Mouse (Mus musculus) ES-CJ7 (cell line): ENCODE data around the gene Nfib.
A peak's percentile ranks its signal among the peaks of the same experiment; 100 is the strongest.

Experiments used
- DNase-seq: peaks from one replicate; pipeline ENCODE4 v3.0.0; 2011; ENCODE audit warnings: low read depth, low spot score

Nfib gene

DNA sequence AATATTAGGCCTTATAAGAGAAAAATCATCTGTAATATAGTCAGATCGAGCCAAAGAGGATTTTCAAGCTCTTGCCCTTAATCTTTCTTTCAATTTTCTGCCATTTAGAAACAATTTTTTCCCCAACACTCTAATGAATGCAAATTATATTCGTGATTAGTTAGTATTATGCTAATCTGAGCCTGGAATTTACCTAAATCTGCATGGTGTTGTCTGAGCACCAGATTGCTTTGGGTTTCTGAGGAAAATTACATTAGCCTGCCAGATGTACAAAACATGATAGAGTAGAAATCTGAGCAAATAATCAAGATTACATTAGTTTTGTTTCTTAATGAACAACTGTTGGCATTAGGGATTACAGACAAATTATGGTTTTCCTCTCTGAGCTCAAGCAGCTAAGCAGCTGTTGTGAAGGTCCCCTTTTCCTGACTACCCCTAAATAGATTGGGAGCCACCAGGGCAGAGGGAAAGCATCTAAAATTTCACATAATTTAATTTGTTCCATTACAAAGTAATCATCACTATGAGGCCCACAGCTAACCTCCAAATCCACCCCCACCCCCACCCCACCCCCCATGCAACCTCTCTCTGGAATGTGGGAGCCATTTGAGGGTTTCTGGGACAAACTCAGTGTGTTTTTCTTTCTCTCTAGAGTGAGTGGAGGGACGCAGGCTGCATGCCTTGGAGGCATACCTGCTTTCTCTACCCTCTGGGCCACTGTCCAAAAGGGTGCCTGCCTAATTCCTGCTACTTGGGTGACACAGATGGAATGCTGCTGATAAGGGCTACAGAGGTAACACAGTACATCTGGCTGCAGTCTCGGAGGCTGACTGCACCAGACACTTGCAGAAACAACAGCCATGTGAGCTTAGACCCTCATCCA is 14.2 kb downstream of the Nfib start:
- DNase-seq = no peak

DNA sequence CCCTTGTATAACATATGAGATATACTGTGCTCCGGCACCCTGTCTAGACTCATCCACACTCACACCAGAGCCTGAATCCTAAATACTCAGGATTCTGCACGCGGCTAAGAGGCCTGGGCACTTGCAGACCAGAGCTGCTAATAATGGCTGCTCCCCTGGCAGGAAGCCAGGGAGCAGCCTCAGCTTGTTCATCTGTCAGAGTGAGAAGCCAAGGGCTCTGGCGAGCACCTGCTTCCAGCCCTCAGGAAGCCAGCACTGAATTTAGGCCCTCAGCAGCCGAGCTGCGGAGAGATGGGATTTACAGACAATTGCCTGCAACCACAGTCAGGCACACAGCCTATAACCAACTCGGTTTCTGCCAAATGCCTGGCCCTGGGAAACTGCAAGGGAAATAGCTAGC is 15.3 kb downstream of the Nfib start:
- no peak for DNase-seq

DNA sequence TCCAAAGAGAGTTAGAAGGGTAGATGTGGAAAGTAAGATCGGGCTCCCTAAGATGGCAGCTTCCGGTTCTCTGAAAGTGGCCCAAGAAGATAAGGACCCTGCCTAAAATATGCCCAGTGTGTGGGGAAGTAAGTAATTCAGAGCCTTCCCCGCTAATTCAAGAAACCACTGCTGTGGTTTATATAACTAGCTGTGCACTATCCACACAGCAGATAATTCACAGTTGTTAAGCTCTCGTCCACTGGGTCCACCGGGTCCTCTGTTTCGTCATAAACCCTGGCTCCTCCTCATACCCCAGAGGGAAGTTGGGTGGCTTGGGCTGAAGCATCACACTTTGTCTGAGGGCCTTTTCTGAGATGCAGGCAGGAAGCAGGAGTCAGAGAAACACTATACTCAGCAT is 19.5 kb downstream of the Nfib start:
- no peak for DNase-seq

DNA sequence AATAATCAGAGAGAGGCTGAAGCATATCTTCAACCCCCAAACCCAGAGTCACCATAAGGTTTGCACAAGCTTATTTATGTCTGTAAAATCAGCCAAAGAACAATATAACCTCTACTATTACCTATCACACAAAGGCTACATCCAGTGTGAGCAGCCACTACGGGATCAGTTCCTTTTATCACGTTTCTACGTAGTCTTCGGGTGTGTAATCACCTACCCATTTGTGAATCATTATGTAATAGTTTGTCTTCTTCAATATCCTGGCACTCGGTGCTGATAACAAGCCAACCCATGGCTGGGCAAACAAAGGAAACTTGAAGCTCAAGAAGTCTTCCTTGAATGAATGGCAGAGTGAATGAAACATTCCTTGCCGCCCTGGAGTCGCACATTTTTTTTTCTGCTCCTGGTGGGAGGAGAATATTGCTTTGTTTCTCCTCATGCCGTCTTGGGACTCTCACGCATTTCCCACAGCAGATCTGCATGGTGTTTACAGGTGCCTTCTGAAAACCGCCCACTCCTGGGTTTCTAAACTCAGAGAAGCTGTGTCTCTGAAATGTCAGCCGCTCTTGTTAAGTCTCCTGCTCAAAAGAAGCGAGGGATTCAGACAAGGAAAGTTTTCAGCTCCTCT is 21.3 kb downstream of the Nfib start:
- no peak for DNase-seq

DNA sequence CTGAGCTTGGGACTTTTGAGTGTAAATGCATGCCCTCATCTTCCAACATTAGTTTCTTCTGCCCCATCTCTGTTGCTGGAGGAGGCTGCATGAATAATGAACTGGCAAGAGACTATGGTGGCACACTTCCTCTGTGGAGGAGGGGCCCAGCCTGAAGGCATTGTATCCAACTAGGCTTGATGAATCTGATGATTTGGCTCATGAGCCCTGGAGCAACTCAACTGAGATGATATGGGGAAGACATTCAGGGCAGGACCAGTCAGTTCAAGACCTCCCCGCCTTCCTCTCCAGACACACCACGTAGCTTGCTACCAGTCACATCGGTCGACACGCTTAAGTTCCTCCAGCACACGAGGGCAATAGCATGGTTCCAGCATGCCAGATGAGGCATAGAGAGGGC is 22.0 kb downstream of the Nfib start:
- DNase-seq = no peak

DNA sequence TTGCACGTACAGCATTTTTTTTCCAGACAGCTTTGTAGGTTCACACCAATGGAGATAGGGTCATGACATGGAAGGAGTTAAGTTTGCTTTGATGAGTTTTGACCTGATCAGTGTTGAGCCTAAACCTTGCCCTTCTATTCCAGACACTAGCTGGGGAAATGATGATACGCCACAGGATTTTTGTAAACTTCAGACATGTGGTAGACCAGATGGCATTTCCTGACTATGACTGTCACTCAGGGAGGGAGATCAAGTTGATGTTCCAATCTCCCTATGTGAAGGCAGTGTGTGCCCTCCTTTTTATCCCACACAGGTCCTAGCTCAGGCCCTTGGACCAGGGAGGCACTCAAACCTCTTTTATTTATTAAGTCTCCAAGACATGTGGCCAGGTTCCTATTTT is 29.4 kb downstream of the Nfib start:
- no peak for DNase-seq

DNA sequence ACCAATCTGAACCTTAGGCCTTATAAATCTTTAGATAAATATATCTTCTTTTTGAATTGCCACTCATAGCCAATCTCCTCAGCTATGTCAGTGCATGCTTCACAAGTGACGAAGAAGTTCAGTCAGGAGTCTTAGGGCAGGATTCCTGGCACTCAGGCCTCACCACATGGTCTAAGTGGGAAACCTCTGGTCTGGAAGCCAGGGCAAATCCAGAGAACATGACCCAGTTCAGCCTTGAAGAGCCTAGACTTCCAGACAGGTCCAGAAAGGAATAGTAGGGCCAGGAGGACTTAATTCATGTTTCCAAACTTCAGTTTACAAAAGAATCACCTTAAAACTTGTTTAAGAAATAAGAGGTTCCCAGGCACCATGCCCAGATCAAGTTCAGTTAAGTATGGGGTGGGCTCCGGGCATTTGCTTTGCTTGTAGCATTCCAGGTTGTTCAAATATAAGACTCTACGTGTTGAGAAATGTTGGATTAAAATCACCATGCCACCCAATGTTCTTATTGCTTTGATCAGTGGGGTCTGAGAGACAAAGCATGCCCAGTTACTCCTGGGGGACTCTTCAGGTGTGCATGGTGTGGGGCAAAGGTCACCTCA is 38.2 kb downstream of the Nfib start:
- DNase-seq = no peak

DNA sequence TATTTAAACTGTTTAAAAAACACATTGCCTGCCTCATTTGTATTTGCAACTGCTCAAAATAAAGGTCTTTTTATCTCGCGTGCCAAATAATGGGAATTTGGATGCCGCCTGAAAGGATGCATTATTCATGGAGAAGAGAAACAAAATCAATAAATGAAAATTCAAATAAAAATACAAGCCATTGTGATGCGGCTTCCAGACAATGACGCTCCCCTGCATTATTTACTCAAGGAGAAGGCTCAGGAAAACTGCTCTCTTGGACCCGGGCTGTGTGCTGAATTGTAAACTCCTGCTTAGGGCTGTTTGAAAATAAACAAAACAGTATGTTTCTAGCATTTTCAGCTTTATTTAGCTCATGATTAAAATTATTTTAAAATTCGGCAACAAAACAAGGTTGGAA is 41.1 kb downstream of the Nfib start:
- no peak for DNase-seq

DNA sequence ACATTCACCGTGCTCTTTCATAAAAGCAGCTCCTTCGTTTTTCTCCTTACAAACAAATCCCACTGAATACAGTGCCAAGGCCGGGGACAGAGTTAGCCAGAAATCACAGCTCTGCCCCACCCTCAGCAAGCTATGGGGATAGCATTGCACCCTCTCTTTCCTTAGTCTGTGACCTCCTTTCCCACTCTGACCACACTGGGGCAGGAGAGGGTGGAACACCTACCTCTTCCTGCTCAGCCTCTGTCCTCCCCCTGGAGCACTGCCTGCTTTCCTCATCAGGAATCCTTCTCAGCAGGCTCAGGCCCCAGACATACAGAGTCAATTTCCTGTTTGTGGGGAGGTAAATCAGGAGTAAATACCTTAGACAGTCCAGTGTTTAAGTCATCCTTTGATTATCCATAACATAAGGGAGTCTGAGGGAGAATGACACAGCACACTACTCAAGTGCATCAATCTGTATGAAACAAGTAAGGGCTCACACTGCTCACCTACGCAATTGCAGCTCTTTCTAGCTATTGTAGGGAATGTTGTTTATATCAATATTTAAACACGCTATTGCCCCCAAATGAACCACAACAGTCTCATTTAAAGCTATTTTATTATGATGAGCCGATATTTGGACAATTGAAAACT is 41.7 kb downstream of the Nfib start:
- DNase-seq = no peak

DNA sequence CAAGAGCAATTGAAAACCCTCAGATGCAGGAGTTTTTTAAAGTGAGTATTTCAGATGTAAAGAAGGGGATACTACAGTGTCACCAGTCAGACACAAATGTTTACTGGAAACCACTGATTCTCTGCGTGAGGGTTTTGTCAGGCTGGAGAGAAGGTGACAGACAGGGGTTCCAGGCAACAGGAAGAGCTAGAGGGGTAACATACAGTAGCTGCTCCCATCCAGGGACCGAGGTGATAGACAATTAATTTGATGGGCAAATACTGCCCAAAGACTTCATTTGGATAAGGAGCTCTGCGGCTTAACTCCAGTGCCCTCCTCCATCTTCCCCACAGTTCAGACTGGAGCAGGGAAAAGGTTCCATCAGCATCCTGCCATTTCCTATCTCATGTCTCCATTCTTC is 42.9 kb downstream of the Nfib start:
- DNase-seq = no peak

DNA sequence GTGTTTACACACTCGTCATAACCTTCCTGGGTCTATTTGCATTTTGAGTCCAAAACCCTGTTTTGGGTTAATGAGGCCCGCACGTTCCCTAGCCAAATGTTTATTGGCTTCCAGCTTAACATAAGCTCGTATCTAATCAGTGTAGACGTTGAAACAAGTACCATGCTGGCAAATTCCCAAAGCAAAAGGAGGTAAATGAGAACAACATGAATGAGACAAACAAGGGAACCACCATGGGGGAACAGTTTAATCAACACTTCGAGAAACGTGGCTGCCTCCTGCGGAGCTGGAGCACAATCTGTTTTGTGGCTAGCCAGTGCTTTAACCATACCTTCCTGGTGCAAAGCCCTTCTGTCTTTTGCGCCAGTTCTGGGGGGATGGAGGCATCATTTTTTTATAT is 43.3 kb downstream of the Nfib start:
- no peak for DNase-seq

DNA sequence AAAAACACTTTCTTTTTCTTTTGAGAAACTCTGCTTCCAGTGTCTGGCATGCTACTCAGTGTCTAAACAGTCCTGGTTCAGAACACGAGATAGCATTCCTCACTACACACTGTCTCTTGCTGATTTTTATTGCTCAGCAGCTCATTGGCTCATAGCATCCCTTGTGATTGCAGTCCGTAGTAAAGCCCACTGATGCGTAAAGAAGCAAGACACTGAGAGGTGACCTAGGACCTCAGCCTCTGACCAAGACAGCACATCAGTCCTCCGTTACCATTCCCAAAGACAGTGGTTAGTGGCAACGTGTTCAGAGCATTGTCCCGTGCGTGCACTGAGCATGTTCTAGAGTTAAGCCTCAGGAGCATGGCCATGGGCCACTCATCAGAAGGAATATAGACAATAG is 44.3 kb downstream of the Nfib start:
- DNase-seq = no peak

DNA sequence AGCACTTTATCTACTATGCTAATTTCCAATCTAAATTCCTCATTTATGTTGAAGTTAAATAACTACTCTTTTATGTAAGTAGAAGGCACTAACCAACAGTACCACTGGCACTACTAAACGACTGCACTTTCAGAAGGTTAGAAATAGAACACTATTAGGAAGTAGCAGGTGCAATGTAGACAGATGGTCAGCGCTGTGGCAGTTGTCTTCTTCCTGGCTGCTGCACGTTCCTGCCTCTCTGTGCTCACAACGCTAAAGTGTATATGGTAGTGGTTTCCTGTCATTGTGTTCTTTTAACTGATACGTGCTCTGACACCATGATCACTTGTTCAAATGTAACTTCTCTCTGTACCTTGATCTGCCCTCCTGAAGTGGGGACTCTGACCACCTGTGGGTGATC is 59.9 kb downstream of the Nfib start:
- no peak for DNase-seq

DNA sequence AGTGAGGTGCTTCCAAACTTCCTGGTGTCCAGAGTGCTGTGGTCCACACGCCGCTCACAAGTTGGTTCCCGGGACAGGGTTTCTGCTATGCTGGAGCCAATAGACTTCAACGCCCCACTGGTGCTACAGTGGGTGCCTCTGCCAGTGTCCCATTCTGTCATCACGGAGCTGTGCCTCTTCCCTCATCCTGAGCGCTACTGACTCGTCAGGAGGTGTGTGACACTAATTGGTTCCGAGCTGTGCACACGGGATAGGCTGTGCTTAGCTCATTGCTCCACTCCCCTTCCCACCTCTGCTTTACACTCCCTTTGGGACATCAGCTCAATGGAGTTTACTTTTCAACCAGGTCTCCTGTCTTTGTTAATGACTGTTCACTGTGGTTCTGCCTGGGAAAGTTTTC is 60.8 kb downstream of the Nfib start:
- no peak for DNase-seq

DNA sequence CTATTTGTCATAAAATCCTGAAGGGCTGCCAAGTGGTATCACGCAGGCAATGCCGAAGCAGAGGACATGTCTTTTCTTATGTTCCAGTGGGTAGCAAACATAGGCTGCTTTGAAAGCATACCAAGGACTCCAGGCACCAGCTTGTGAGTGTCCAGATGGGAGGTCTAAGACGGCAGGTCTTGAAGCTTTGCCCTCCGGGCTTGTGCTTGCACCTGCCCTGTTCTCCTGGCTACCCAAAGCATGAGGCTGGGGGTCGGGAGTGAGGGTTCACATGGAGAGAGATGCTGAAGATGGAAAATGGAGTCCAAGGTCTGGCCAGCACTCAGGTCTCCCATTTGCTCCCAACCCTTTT is 61.8 kb downstream of the Nfib start:
- DNase-seq = no peak

DNA sequence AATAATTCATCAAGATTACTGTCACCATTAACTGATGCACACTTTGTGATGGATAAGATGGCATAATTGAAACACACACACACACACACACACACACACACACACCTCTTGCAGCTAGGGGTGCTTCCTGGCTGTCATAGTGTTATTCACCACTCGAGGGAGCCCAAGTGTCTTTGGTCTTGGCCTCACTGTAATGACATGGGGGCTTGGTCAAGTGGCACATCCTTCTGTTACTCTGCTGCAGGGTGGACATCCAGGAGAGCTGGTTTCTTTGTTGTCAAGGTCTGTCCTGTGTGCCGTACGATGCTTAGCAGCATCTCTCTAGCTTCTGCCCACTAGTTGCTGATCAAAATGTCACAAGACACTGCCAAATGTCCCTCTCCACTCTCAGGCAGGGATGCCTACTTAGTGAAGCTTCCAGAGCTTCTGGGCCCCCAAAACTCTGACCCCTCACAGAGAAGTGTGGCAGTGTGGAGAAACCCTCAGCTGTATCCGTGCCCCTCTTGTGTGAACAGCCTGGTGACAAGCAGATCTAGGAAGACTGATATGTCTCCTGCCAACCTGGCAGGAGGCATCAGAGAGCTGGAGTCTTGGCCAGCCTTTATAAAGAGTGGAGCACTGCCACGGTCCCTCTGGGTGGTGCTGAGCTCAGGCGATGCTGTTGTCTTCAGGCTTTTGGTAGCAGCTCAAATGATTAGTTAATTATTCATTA is 62.4 kb downstream of the Nfib start:
- DNase-seq = peak; percentile 36

DNA sequence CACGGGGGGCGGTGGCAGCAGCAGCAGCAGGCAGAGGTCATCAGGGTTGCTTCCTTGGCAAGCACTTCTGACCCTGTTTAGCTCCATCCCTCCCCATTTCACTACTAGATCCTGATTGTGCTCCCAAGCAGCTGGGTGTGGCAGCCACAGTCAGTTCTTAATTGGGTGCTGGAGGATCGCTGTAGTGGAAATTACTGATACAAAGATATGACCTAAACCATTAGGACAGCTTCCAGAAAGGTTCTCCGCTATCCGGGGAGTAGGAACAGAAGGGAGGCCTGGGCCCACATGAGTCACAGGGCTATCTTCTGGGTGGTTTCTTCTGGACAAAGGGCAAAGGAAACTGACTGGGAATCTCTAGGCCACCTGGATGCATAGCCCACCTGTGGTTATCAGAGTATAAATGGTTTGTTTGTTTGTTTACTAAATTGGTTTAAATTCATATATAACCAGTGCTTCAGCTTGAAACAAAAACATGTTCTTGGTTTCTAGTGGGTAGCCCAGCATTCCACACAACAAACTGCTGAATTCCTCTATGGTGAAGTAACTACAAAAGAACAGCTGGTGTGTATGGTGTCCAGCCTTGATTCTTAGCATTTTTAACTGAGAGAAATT is 64.4 kb downstream of the Nfib start:
- no peak for DNase-seq

DNA sequence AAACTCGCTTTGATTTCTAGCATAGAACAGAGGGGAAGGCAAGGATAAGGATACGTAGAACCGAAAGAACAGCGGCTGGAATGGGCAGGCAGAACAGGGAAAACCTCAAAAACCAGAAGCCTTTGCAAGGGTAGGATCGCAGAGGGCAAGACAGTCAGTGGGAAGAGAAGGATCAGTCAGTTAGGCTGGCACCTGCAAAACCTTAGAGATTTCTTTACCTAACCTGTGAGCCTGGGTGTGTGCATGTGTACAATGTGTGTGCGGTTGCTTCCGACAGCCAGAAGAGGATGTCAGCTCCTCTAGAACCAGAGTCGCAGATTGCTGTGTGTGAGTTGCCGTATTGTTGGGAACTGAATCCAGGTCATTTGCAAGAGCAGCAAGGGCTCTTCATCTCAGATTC is 67.3 kb downstream of the Nfib start:
- DNase-seq = no peak

DNA sequence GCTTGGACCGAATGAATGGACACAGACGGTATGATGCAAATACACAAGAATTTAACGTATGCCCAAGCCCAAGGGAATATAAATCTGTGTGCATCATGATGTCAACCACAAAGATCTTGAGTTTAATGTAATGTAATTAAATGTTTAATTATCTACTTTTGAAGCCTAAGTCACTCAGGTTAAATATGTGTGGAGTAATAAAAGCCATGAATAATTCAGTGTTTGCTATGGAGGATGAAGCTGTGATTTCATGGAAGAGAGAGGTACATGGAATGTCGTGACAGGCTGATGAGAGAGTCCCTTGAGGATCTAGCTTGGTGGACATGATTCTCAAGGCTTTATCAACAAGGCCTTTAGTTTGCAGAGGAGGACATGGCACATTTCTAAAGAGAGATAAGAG is 67.9 kb downstream of the Nfib start:
- no peak for DNase-seq

DNA sequence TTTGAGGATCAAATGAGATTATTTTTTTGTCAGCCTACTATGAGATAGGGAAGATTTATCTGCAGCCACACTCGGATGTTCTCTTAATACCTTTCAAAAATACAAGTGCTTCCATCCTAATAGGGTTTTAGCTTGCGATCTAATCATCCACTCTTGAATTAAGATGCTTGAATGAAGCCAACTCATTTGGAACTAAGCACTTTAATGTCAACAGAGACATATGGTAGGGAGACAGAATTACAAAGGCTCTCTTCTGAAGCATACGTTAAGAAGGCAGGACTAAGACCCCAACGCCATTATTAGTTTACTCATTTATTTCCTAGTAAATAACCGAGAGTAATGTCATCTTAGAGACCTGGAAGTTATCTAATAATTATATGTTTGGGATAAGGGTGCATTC is 68.9 kb downstream of the Nfib start:
- no peak for DNase-seq

DNA sequence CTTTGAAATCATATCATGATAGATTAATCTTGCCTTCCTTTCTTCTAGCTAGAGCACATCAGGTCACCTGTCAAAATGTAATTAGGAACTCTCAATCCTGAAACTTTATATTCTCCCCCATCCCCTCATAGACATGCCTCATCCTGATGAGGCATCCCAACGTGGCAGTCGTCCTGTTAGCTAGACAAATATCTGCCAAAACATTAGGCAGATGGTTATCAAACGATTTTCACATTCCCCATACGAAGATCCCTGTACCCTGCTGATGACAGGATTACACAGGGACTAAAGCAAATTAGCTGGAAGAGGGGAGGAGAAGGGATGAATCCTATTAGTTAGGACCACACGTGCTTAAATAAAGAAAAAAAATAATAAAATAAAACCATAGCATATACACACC is 69.7 kb downstream of the Nfib start:
- no peak for DNase-seq

DNA sequence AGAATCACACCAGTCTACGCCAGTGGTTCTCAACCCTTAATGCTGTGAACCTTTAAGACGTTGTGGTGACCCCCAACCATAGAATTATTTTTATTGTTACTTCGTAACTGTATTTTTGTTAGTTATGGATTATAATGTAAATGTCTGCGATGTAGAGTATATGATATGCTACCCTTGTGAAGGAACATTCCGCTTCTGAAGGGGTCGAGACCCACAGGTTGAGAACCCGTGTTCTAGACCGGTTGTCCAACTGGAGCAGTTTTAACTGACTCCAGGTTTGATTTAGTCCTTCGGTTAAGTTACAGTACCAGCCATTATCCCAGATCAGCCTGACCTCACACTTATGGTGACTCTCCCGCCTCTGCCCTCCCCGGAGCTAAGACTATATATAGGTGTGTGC is 70.4 kb downstream of the Nfib start:
- no peak for DNase-seq
